Mouse (Mus musculus): ENCODE measurements around the gene Osm. TPM values are rescaled to one million over a fixed set of nuclear protein-coding genes. Genes with fewer than 3 reads are reported as not detected.

Osm gene
- total and polyA plus RNA-seq, 3 experiments: 11.0 to 15.1 (median 12.5) TPM

- H3K9me3 ChIP-seq (replicated peaks; ENCODE audit: low read length): no peaks in the 10 kb centered on the region
- peak; percentile 87 for DNase-seq (ENCODE audit: extremely low read depth)
- H3K36me3 ChIP-seq (replicated peaks in 1 of 2; ENCODE audit: control insufficient read depth in 1 of 2, insufficient read depth in 1 of 2, low read length in 1 of 2): no peaks in the 10 kb centered on the region
- H3K9ac ChIP-seq (ENCODE audit: insufficient read depth, low read depth): no peak overlapping the region
- H3K4me3 ChIP-seq (replicated peaks in 1 of 3; ENCODE audit: low read depth in 2 of 3, low read length in 2 of 3, poor library complexity in 1 of 3): no peak overlapping the region
- no peak overlapping the region for H3K27ac ChIP-seq (ENCODE audit: insufficient read depth, low read depth)
- H3K27me3 ChIP-seq (replicated peaks): peaks cover under 1% of the 10 kb centered on the region
- in situ Hi-C loops (cut with MboI; ENCODE audit: low pct_ligation_motif_present, low pct_unique_long_range_greater_than_20kb, low sequenced_read_pairs) (loop anchor here (5.0 to 25.0 kb wide), 3 partner anchors 36 to 579 kb away; partner anchors contain the start of gene Nf2), dilution Hi-C loops (cut with MboI; ENCODE audit: extremely low pct_ligation_motif_present, extremely low pct_unique_long_range_greater_than_20kb, low sequenced_read_pairs) (no loop called here)
- H3K4me2 ChIP-seq (ENCODE audit: insufficient read depth, low read depth, poor library complexity, severe bottlenecking): peak overlapping the region; percentile 64; the same call in 1 of the 2 replicates
- H3K79me2 ChIP-seq (replicated peaks; ENCODE audit: control insufficient read depth, extremely low read depth, insufficient read depth, poor library complexity, severe bottlenecking): no peaks in the 10 kb centered on the region
- TF ChIP-seq JUND (conservative IDR thresholded peaks at IDR 0.05; ENCODE audit: low read depth, low read length): no peak
- no peak for TF ChIP-seq CHD1 (IDR thresholded peaks at IDR 0.05; ENCODE audit: low read depth, low read length)
- TF ChIP-seq TCF12 (IDR thresholded peaks at IDR 0.05; ENCODE audit: low read depth, low read length): 0 out of 2 replicates have a peak, but pooled peaks have one; percentile 13
- peak; percentile 34; the same call in 1 of the 2 replicates for TF ChIP-seq SIN3A (IDR thresholded peaks at IDR 0.05; ENCODE audit: low read length)
- no peak for TF ChIP-seq TBP (conservative IDR thresholded peaks at IDR 0.05; ENCODE audit: low read depth, low read length)
- TF ChIP-seq CTCF (conservative IDR thresholded peaks at IDR 0.05 in 1 of 2, IDR thresholded peaks at IDR 0.05 in 1 of 2; ENCODE audit: low read depth in 2 of 2, low read length in 2 of 2): peak; percentile 88 to 95
- TF ChIP-seq E2F4 (IDR thresholded peaks at IDR 0.05; ENCODE audit: insufficient replicate concordance, low read depth, low read length): no peak
- TF ChIP-seq GABPA (IDR thresholded peaks at IDR 0.05; ENCODE audit: insufficient replicate concordance, low read depth, low read length): no peak
- peak; percentile 40; the same call in 1 of the 2 replicates for TF ChIP-seq ZNF384 (IDR thresholded peaks at IDR 0.05; ENCODE audit: low read depth, low read length)
- TF ChIP-seq SMC3 (IDR thresholded peaks at IDR 0.05; ENCODE audit: low read depth, low read length): peak; percentile 91
- no peak for TF ChIP-seq ZMIZ1 (IDR thresholded peaks at IDR 0.05; ENCODE audit: low read depth, low read length)
- peak; percentile 72 for TF ChIP-seq RAD21 (IDR thresholded peaks at IDR 0.05; ENCODE audit: low read depth, low read length)
- peak; percentile 55 for TF ChIP-seq ELF1 (IDR thresholded peaks at IDR 0.05; ENCODE audit: low read depth, low read length)
- TF ChIP-seq KAT2A (IDR thresholded peaks at IDR 0.05; ENCODE audit: insufficient replicate concordance, low read length): no peak
- TF ChIP-seq POLR2AphosphoS2 (IDR thresholded peaks at IDR 0.05; ENCODE audit: low read depth, low read length): no peak
- TF ChIP-seq NELFE (IDR thresholded peaks at IDR 0.05; ENCODE audit: low read depth, low read length): peak; percentile 72; the same call in 1 of the 2 replicates
- no peak for TF ChIP-seq BHLHE40 (IDR thresholded peaks at IDR 0.05; ENCODE audit: low read depth, low read length)
- TF ChIP-seq MAZ (IDR thresholded peaks at IDR 0.05; ENCODE audit: low read depth, low read length): peak; percentile 89
- TF ChIP-seq ZKSCAN1 (IDR thresholded peaks at IDR 0.05; ENCODE audit: borderline replicate concordance, low read depth, low read length): no peak
- TF ChIP-seq MAX (IDR thresholded peaks at IDR 0.05; ENCODE audit: low read length): 0 out of 2 replicates have a peak, but pooled peaks have one; percentile 22
- TF ChIP-seq HCFC1 (IDR thresholded peaks at IDR 0.05; ENCODE audit: low read depth, low read length): no peak
- TF ChIP-seq CHD2 (IDR thresholded peaks at IDR 0.05; ENCODE audit: low read length): peak; percentile 73
- TF ChIP-seq ZC3H11A (IDR thresholded peaks at IDR 0.05; ENCODE audit: low read depth, low read length): peak; percentile 95
- TF ChIP-seq MXI1 (IDR thresholded peaks at IDR 0.05; ENCODE audit: low read depth, low read length): no peak
- no peak for TF ChIP-seq USF1 (IDR thresholded peaks at IDR 0.05; ENCODE audit: low read depth, low read length)
- TF ChIP-seq NRF1 (IDR thresholded peaks at IDR 0.05; ENCODE audit: low read depth, low read length): no peak
- TF ChIP-seq JUN (IDR thresholded peaks at IDR 0.05; ENCODE audit: insufficient read depth, low read depth, low read length): no peak
- 0 out of 2 replicates have a peak, but pooled peaks have one; percentile 61 for TF ChIP-seq IRF4 (IDR thresholded peaks at IDR 0.05; ENCODE audit: low read depth, low read length)
- H3K4me1 ChIP-seq (ENCODE audit: control insufficient read depth in 1 of 2, insufficient read depth in 2 of 2): peaks cover 29 to 59% of the 10 kb centered on the region in 2 experiments
Measured at GRCm38 (mm10) chr11:4258657-4259082, 22.4 kb downstream of the Osm start.
